Mouse (Mus musculus): ENCODE results near the gene Zfp952. TPM values are rescaled to one million over a fixed set of nuclear protein-coding genes. Genes with fewer than 3 reads are reported as not detected.

Gene Zfp952
- total RNA-seq, 2 experiments from 2014 or later: 4.9 to 5.8 TPM

- DNase-seq: peak; percentile 71
- intact Hi-C loops (cut with DNase I; ENCODE audit: low total_unique reads): no loop called here
Measured at GRCm38 (mm10) chr17:33032900-33033891, 40.3 kb downstream of the Zfp952 start, which contains the start of gene Zfp763. TSS of gene Zfp763 (minus strand) at chr17:33033402.

Other genes starting within 250 kb of the Zfp952 start
- 10 to 100 TPM; 22.2 to 24.0 TPM for gene Zfp871, start 204.8 kb upstream of the Zfp952 start, total RNA-seq (2021)
- under 1 TPM; 0.18 to 0.33 TPM for gene Zfp811, start 183.2 kb upstream of the Zfp952 start, total RNA-seq (2021)
- gene Zfp799, start 162.9 kb upstream of the Zfp952 start, total RNA-seq (2021): 1 to 10 TPM; 6.3 to 7.7 TPM
- 1 to 10 TPM; 6.2 TPM for gene Zfp870, start 101.5 kb upstream of the Zfp952 start, total RNA-seq (2021)
- gene Cyp4f14, start 75.8 kb upstream of the Zfp952 start, total RNA-seq (2021): under 1 TPM in 1 of 2 experiments, not detected in 1; 0.33 TPM
- 1 to 10 TPM; 5.1 to 9.6 TPM for gene Cyp4f13, start 45.7 kb upstream of the Zfp952 start, total RNA-seq (2021)
- gene Zfp472, start 27.3 kb upstream of the Zfp952 start, total RNA-seq (2021): 1 to 10 TPM; 1.9 TPM
- gene Zfp763, start 40.3 kb downstream of the Zfp952 start, total RNA-seq (2021): 1 to 10 TPM; 2.9 to 4.3 TPM
- not detected for gene 4921501E09Rik, start 74.9 kb downstream of the Zfp952 start, total RNA-seq (2021)
- 1 to 10 TPM; 3.1 to 4.6 TPM for gene Zfp563, start 96.2 kb downstream of the Zfp952 start, total RNA-seq (2021)
- under 1 TPM; 0.14 to 0.29 TPM for gene Morc2b, start 146.6 kb downstream of the Zfp952 start, total RNA-seq (2021)
- gene Olfr55, start 175.3 kb downstream of the Zfp952 start, total RNA-seq (2021): not detected
- not detected for gene Olfr239, start 198.2 kb downstream of the Zfp952 start, total RNA-seq (2021)
- gene Olfr1564, start 228.6 kb downstream of the Zfp952 start, total RNA-seq (2021): under 1 TPM; 0.11 to 0.27 TPM

Data from gastrocnemius, postnatal 14 days (tissue).